Mouse (Mus musculus): ENCODE measurements around the gene N4bp2l1.

Gene N4bp2l1

DNA sequence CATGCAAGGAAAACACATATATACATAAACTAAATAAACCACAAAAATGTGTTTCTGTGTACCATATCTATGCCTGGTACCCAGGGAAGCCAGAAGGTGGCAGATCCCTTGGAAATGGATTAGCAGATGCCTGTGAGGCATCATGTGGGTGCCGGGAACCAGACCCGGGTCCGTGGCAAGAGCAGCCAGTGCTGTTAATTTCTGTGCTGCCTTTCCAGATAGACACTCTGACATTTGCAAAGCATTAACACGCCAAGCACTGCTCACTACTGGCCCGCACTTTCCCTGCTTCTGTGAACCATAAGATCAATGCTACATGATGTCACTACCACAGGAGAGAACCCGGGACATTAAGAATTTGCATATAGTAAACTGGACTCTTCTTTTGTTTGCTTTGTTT, 9.1 kb upstream of the N4bp2l1 start:
- Histone ChIP-seq H3K36me3 (ENCODE audit: insufficient read depth, low read length) (no peaks in the 10 kb centered on the region; the same call in 1 of the 2 replicates), H3K9me3 (ENCODE audit: low read length) (no peaks in the 10 kb centered on the region), H3K27me3 (ENCODE audit: insufficient read depth, low read length) (no peaks in the 10 kb centered on the region), H3K4me1 (replicated peaks; ENCODE audit: low read depth, low read length) (peaks cover 2% of the 10 kb centered on the region), H3K4me3 (replicated peaks; ENCODE audit: low read length) (no peak overlapping the region)
- TF ChIP-seq CTCF (conservative IDR thresholded peaks at IDR 0.05; ENCODE audit: low read length) (no peak), POU5F1 (IDR thresholded peaks at IDR 0.05; ENCODE audit: borderline replicate concordance, low read length) (no peak), NANOG (IDR thresholded peaks at IDR 0.05; ENCODE audit: borderline replicate concordance, low read length) (no peak)

DNA sequence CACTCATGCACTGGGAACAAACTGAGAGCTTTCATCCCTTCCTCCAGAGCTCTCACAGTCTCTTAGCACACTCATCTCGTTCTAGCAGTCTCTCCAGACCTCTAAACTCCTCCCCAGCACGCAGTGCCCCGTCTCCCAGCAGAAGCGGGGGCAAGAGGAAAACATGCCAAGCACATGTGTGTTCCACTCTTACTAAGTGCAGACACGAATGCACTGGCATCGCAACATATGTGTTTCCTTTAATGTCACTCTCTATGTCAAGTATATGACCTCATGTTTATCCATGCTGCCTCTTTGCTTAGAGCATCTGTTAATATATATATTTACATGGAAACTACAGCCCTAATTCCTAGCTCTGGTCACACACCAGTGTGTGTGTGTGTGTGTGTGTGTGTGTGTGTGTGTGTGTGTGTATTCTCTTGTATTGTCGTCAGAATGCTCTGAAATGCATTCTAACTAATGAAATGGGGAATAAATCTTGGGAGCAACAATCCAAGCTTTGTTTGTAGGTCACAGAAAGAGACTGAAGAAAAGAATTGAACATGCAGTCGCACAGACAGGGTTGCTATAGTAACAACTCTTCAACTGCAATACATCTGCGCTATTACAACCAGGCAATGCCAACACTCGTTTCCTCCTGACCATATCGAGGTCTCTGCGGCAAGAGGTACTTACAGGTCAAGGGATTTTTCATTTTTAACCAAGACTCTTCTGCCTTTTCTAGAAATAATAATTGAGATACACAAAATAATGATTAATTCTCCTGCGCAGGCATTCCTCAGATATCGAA, 4.6 kb upstream of the N4bp2l1 start:
- Histone ChIP-seq H3K4me1 (replicated peaks; ENCODE audit: low read depth, low read length) (peaks cover 31% of the 10 kb centered on the region), H3K9me3 (ENCODE audit: low read length) (no peaks in the 10 kb centered on the region), H3K27me3 (ENCODE audit: insufficient read depth, low read length) (peaks cover 18% of the 10 kb centered on the region), H3K4me3 (replicated peaks; ENCODE audit: low read length) (no peak overlapping the region), H3K36me3 (ENCODE audit: insufficient read depth, low read length) (no peaks in the 10 kb centered on the region; the same call in 1 of the 2 replicates)
- TF ChIP-seq CTCF (conservative IDR thresholded peaks at IDR 0.05; ENCODE audit: low read length) = no peak
- TF ChIP-seq NANOG (IDR thresholded peaks at IDR 0.05; ENCODE audit: borderline replicate concordance, low read length) = no peak
- no peak for TF ChIP-seq POU5F1 (IDR thresholded peaks at IDR 0.05; ENCODE audit: borderline replicate concordance, low read length)

DNA sequence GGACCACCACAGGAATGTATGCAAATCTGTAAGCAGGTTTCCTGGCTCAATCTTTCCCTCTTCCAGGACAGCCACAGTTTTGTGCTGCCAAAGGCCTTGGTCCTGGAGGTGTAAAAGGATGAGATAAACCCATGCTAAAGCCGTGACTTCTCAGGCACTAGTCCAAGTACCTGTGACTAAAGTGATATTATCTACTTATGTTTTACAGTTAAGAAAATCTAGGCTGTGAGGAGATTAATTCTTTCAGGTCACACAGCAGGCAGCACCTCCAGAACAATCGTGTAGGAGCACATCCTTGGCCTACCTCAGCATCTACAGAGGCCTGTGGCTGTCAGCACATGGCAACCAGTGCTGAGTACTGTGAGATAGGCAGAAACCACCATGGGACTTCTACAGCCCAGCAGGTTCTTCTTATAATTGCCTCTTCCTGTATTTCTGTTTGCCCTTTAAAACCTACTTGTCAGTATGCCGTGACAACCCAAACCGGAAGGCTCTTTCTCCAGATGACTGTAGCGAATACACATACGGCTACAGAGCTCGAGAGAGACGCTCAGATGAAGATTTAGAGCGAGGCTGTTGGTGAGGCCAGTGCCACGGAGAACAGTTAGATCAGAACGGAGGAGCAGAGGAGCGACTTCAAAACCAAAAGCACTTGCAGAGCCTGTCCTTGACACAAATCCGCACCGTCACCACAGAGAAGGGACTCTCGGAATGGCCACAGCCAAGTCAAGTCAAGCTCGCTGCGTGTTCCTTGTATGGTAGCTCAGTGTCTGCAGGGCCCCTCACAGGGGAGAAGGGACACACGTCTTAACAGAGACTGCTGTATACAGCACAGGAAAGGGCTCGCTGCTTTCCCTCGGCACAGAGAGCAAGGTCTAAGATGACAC, 3.8 kb upstream of the N4bp2l1 start:
- TF ChIP-seq NANOG (IDR thresholded peaks at IDR 0.05; ENCODE audit: borderline replicate concordance, low read length) (no peak), POU5F1 (IDR thresholded peaks at IDR 0.05; ENCODE audit: borderline replicate concordance, low read length) (no peak), CTCF (conservative IDR thresholded peaks at IDR 0.05; ENCODE audit: low read length) (no peak)
- H3K4me3 ChIP-seq (replicated peaks; ENCODE audit: low read length) = no peak overlapping the region
- peaks cover 26% of the 10 kb centered on the region for H3K27me3 ChIP-seq (ENCODE audit: insufficient read depth, low read length)
- H3K9me3 ChIP-seq (ENCODE audit: low read length) = no peaks in the 10 kb centered on the region
- H3K4me1 ChIP-seq (replicated peaks; ENCODE audit: low read depth, low read length) = peaks cover 31% of the 10 kb centered on the region
- H3K36me3 ChIP-seq (ENCODE audit: insufficient read depth, low read length) = no peaks in the 10 kb centered on the region; the same call in 1 of the 2 replicates

DNA sequence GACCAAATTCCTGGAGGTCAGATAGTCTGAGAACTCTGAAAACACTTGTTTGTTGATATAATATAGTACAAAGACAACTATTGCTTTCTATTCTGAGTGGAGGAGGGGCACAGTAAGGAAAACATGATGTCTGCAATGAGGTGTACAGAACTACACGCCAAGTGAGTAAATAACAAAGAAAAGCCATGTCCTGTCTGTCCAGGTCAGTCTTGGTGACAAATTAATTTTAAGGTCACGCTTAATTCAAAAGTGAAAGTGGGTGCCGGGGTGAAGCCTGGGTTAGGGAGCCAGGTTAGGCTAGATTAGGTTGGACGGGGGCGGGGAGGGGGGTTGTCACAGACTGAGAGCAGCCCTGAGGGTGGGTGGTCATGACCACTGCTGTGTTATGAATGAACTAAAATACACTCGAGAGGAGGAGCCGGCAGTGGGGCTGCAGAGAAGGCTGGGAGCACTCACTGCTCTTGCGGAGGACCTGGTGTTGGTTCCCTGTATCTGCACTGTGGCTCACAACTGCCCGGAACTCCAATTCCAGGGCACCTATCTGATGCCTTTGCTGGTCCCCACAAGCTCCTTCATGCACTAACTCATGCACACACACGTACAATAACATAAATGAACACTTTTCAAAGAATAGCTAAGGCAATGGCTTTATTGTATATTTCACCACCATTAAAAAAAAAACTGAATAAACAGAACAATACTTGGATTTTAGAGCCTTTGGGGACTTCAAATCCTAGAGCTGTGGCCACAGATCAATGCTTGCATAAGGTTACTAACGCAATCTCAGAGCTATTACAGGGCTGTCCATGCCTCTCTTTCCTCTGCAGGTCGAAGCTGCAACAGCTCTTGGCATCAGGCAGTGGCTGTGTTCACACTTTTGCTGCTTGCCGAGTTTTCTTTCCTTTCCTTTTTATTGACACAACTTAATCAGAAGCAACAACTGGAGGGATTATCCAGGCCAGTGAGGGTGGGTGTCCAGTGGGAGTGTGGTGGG, 2.6 kb upstream of the N4bp2l1 start:
- Histone ChIP-seq H3K9me3 (ENCODE audit: low read length) (no peaks in the 10 kb centered on the region), H3K4me1 (replicated peaks; ENCODE audit: low read depth, low read length) (peaks cover 41% of the 10 kb centered on the region), H3K4me3 (replicated peaks; ENCODE audit: low read length) (no peak overlapping the region), H3K27me3 (ENCODE audit: insufficient read depth, low read length) (peaks cover 37% of the 10 kb centered on the region), H3K36me3 (ENCODE audit: insufficient read depth, low read length) (no peaks in the 10 kb centered on the region; the same call in 1 of the 2 replicates)
- TF ChIP-seq POU5F1 (IDR thresholded peaks at IDR 0.05; ENCODE audit: borderline replicate concordance, low read length) (no peak), NANOG (IDR thresholded peaks at IDR 0.05; ENCODE audit: borderline replicate concordance, low read length) (no peak), CTCF (conservative IDR thresholded peaks at IDR 0.05; ENCODE audit: low read length) (no peak)

DNA sequence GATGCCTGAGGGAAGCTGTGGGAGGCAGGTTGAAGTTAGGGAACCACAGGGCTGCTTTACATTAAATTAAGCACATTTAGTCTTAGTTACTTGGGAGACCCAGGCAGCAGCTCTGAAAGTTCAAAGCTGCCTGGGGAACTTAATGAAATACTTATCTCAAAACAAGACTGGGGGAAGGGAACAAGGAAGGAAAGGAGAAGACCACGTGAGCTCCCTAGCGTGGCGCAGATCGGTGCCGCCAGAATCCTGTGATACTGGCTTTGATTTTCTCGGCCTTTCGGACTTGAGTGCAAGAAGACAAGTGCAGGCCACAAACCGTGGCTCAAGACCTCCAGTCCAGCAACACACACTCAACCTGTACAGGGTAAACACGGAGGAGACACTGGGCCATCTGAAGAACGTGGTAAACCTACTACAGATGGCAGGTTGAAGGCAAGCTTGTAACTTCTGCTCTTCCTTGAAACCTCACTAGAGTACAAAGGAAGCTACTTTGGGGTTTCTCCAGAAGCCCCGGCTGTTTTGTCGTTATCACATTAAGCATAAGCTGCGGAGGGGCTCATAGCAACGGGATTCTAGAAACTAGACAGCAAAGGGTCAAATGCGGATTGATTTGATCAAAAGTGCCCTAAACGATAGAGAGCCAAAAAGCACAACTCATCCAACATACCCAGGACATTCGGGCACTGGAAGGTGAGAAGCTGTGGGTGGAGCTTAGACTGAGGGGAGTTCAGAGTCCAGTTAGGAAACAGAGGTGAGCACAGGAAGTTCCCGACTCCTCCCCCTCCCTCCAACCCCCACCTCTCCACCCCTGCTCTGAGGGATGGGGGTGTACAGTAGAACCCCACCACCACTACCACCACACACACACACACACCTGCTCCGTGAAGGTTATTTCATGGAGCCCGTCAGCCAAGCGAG, 1.5 kb upstream of the N4bp2l1 start:
- no peaks in the 10 kb centered on the region; the same call in 1 of the 2 replicates for H3K36me3 ChIP-seq (ENCODE audit: insufficient read depth, low read length)
- H3K27me3 ChIP-seq (ENCODE audit: insufficient read depth, low read length) = peaks cover 45% of the 10 kb centered on the region
- H3K9me3 ChIP-seq (ENCODE audit: low read length) = no peaks in the 10 kb centered on the region
- peaks cover 42% of the 10 kb centered on the region for H3K4me1 ChIP-seq (replicated peaks; ENCODE audit: low read depth, low read length)
- no peak overlapping the region for H3K4me3 ChIP-seq (replicated peaks; ENCODE audit: low read length)
- TF ChIP-seq NANOG (IDR thresholded peaks at IDR 0.05; ENCODE audit: borderline replicate concordance, low read length) (no peak), POU5F1 (IDR thresholded peaks at IDR 0.05; ENCODE audit: borderline replicate concordance, low read length) (no peak), CTCF (conservative IDR thresholded peaks at IDR 0.05; ENCODE audit: low read length) (no peak)

DNA sequence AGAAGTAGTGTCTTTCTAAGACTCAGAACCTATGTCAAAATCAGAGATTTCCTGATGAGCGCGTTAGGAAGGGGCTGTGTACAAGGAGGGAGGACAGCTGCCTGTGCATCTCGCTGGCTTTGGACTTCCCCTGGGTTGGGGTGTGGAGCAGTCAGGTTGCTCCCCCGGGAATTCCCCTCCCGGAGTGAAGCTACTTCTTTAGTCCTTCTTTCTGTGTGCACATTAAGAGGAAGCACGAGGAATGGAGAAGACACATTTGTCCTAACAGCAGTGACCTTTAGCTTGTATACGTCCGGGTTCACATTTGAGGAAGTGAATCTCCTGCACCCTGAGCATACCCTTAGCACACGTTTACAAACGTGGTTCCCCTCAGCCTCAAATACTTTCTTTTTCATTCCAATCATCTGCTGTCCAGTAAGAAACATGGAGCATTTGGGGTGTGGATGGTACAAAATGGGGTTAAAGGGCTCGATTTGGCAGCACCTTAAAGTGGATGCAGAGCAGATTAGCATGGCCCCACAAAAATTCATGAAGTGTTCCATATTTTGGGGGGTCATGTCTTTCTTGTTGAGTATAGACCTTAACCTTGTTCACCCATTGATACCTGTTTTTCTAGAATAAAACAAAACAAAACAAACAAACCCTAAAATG, 1.5 kb downstream of the N4bp2l1 start:
- TF ChIP-seq POU5F1 (IDR thresholded peaks at IDR 0.05; ENCODE audit: borderline replicate concordance, low read length) (no peak), CTCF (conservative IDR thresholded peaks at IDR 0.05; ENCODE audit: low read length) (no peak), NANOG (IDR thresholded peaks at IDR 0.05; ENCODE audit: borderline replicate concordance, low read length) (no peak)
- no peak overlapping the region for H3K4me3 ChIP-seq (replicated peaks; ENCODE audit: low read length)
- peaks cover 62% of the 10 kb centered on the region for H3K27me3 ChIP-seq (ENCODE audit: insufficient read depth, low read length)
- no peaks in the 10 kb centered on the region for H3K9me3 ChIP-seq (ENCODE audit: low read length)
- H3K36me3 ChIP-seq (ENCODE audit: insufficient read depth, low read length) = no peaks in the 10 kb centered on the region
- H3K4me1 ChIP-seq (replicated peaks; ENCODE audit: low read depth, low read length) = peaks cover 44% of the 10 kb centered on the region
